Mouse (Mus musculus): ENCODE data around the gene Uap1. TPM values are rescaled to one million over a fixed set of nuclear protein-coding genes. Genes with fewer than 3 reads are reported as not detected.

The Uap1 gene
- 9.9 and 11.0 TPM in 2 replicates for polyA plus RNA-seq (2012; rRNA removed)

GRCm38 (mm10) chr1:170174814-170175332 lies at the start of gene Uap1:
Uap1 (minus strand) TSS chr1:170174957.

GRCm38 (mm10) chr1:170214757-170215522 lies 40.2 kb upstream of the Uap1 start, which contains the start of gene Uhmk1:
Uhmk1 (minus strand) TSS chr1:170215397.

GRCm38 (mm10) chr1:170110516-170111332 lies 64.0 kb downstream of the Uap1 start, which contains the start of gene Ddr2:
Ddr2 (minus strand) TSS chr1:170110762.

Other genes starting within 250 kb of the Uap1 start
- gene Ccdc190, start 246.3 kb downstream of the Uap1 start, polyA plus RNA-seq (2012; rRNA removed) = 0.48 and 0.59 TPM in 2 replicates
- gene Hsd17b7, start 205.7 kb downstream of the Uap1 start, polyA plus RNA-seq (2012; rRNA removed) = 24.0 and 43.4 TPM in 2 replicates
- gene Ddr2, start 64.2 kb downstream of the Uap1 start, polyA plus RNA-seq (2012; rRNA removed) = 18.5 and 25.9 TPM in 2 replicates
- 7.1 and 9.1 TPM in 2 replicates for gene Uhmk1, start 40.4 kb upstream of the Uap1 start, polyA plus RNA-seq (2012; rRNA removed)
- not detected in 2 replicates for gene Sh2d1b2, start 57.8 kb upstream of the Uap1 start, polyA plus RNA-seq (2012; rRNA removed)
- 0.16 and 0.20 TPM in 2 replicates for gene Sh2d1b1, start 102.4 kb upstream of the Uap1 start, polyA plus RNA-seq (2012; rRNA removed)
- 8.7 and 9.2 TPM in 2 replicates for gene Gm7694, start 131.4 kb upstream of the Uap1 start, polyA plus RNA-seq (2012; rRNA removed)
- gene Spata46, start 133.8 kb upstream of the Uap1 start, polyA plus RNA-seq (2012; rRNA removed) = not detected in 2 replicates